Mouse (Mus musculus): ENCODE measurements around the gene Haus7.
A peak's percentile ranks its signal among the peaks of the same experiment; 100 is the strongest.
"Not testable (repeated sequence)": the region's sequence is repeated elsewhere in the genome, so short reads cannot be mapped to it uniquely, and the experiment has no call there.

Gene Haus7

GRCm38 (mm10) chrX:73458877-73459392, at the start of gene Haus7:
Gene Haus7, minus strand, starts transcription at chrX:73459044.
- peak; percentile 89 to 91 for DNase-seq (ENCODE audit: low spot score in 2 of 2)

DNA sequence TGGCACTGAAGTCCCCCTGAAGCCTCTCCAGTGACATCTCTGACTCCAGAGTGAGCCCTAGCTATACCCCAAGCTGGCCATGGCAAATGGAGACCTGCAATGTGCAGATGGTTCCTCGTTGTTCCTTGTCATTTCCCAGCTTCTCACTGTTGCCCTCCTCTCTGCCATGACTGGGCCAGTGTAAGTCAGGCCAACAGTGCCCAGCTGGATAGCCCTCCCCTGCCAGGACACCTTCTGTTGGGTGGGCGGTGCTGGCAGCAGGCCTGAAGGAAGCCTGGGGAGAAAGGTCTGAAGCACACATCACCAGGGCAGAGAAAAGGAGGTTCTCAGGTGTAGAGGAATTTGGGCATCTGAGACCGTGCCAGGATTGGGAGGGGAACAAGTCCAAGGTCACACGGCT, 47.7 kb upstream of the Haus7 start:
- DNase-seq (ENCODE audit: low spot score in 2 of 2), result no peak

DNA sequence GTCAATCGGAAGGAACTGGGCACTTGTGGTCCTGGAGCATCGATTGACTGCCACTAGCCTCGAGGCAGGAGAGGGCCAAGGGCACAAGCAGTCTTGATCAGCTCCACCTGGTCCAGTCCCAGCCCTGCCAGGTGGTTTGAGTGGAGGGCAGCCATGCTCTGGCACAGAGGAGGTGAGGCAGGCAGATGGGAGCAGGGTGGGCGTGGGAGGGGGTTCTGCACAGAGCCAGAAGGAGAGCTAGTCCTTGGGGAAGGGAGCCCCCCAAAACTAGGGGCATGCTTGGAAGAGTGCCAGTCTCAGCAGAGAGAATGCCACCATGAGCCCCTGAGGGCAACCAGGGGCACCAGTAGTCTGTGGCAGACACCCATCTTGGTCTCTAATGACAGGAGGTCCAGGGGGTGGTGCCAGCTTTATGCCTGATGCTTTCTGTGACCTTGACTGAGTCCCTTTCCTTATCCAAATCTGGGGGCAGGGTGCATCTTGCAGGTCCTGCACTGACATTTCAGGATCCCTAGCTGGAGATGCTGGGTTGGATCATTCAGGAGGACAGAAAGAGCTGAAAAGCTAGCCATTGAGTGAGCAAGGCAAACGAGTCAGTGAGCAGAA, 46.4 kb upstream of the Haus7 start:
- no peak for DNase-seq (ENCODE audit: low spot score in 2 of 2)

GRCm38 (mm10) chrX:73496746-73497145, 37.9 kb upstream of the Haus7 start:
- no peak for DNase-seq (ENCODE audit: low spot score in 2 of 2)

GRCm38 (mm10) chrX:73493567-73493966, 34.7 kb upstream of the Haus7 start:
- DNase-seq (ENCODE audit: low spot score in 2 of 2), result not testable (repeated sequence)

DNA sequence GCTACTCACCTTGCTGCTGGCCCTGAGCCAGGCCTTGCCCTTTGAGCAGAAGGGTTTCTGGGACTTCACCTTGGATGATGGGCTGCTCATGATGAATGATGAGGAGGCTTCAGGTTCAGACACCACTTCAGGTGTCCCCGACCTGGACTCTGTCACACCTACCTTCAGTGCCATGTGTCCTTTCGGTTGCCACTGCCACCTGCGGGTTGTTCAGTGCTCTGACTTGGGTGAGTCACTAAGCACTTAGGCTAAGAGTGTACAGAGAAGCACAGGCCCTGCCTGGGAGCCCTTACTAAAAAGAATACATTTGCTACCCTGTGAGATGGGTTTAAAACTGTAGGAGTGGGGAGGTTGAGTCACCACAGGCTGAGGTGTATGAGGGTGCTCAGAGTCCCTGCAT, 32.0 kb upstream of the Haus7 start:
- no peak for DNase-seq (ENCODE audit: low spot score in 2 of 2)

GRCm38 (mm10) chrX:73490186-73490585, 31.3 kb upstream of the Haus7 start:
- DNase-seq (ENCODE audit: low spot score in 2 of 2), result no peak

- DNase-seq (ENCODE audit: low spot score in 2 of 2), result no peak
These were observed 28.1 kb upstream of the Haus7 start for GRCm38 (mm10) chrX:73486920-73487319.

DNA sequence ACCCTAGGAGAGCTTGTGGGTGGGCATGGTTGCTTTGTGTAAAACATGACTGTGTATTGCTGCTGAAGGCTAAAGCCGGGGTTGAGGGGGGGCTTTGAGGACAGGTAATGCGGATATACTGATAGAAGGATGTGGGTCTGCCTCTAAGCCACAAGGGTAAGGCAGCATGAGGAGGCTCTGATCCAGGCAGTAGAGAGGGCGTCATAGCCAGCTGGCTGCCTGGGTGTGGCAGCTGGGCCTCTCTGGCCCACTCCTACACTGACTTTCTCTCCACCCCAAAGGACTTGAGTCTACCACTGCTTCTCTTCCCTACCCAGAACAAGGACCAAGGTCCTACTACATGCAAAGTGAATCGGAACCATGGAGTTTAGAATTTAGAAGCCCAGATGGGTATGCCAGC, 26.0 kb upstream of the Haus7 start:
- no peak for DNase-seq (ENCODE audit: low spot score in 2 of 2)

GRCm38 (mm10) chrX:73484076-73484475, 25.2 kb upstream of the Haus7 start:
- no peak for DNase-seq (ENCODE audit: low spot score in 2 of 2)

GRCm38 (mm10) chrX:73483484-73483810, 24.6 kb upstream of the Haus7 start, which contains the start of gene Bgn:
Gene Bgn, plus strand, starts transcription at chrX:73483602.
- no peak for DNase-seq (ENCODE audit: low spot score in 2 of 2)

DNA sequence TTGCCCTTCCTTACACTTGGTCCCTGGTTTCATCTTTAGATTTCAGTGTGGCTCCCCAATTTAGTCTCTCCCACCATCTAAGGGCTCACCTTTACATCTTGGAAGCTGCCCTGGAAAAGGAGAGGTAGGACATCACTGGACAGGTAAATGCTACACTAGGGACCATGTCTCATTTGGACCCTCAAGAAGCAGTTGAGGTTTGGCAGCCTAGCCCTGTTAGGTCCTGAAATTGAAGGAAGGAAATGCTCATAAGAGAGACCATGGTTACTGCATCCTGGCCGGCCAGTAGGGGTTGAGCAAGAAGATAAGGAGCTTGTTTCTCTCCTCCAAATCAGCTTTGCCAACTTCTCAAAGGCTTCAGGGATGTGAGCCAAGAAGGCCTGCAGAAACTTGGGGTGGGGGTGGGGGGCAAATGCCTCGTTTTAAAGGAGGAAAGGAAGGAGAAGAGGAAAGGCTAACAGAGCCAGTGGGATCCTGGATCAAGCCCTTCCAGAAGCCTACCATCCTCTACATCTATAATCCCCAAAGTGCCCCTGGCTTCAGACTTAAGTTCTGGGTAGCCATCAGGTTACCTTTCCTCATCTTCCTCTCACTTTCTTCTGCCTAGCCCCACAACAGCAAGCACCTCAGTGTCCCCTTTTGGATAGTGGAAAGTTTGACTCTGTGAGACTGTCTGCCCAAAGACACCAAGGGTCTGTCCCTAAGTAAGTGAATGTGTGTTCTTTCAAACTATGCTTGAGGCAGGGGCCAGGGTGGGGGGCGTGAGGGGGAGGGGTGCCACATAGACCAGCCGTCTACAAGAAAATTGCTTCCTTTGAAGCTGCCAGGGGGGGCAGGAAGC, 24.0 kb upstream of the Haus7 start:
- no peak for DNase-seq (ENCODE audit: low spot score in 2 of 2)

DNA sequence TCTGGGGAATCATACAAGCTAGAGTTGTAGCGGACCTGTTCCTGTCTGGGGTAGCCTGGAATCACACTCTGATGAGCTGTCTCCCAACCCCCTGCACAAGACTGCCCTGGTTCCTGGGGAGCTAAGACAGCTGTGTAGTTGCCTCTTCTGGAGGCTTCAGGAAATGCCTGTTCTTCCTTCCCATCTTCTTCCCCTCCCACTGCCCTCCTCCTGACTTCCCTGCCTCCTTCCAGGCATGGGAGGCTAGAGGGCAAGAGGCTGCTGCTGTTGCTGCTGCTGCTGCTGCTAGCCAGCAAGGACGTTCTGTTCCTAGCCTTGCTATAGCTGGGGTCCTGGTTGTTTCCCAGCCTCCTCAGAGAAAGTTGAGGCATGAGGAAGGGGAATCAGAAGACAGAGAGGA, 21.5 kb upstream of the Haus7 start:
- no peak for DNase-seq (ENCODE audit: low spot score in 2 of 2)

DNA sequence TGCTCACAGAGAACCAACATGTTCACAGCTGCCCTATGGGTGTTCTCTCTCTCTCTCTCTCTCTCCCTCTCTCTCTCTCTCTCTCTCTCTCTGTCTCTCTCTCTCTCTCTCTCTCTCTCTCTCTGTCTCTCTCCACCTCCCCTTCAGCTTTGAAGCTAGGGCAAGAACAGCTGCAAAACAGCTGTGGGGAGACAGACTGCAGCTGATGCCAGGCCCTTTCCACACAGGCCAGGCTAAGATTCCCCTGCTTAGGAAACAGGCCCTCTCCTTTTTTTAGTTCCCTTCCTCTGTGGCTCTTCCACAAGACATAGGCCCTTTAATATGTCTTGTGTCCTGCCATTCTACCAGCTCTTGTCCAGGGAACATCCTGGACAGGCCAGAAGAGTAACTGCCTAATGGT, 20.8 kb upstream of the Haus7 start:
- no peak for DNase-seq (ENCODE audit: low spot score in 2 of 2)

DNA sequence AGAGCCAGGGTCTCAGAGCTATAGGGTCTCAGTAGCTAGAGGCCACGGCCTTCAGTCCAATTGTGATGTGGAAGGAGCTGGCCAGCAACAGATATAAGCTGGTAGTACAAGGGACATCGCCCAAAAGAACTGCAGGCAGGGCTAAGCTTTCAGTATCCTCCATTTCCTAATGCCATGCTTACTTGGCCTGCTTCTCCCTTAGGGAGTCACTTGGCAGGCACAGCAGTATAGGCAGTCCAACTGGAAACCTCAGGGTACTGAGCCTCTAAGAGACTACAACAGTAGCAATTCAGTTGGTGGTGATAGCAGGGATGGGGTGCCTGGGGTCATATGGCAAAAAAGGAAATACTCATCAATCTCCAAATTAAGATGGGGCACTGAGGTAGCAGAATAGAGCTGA, 18.7 kb upstream of the Haus7 start:
- no peak for DNase-seq (ENCODE audit: low spot score in 2 of 2)

GRCm38 (mm10) chrX:73476621-73477020, 17.8 kb upstream of the Haus7 start:
- DNase-seq (ENCODE audit: low spot score in 2 of 2), result peak in 1 of 2 experiments; percentile 50

- no peak for DNase-seq (ENCODE audit: low spot score in 2 of 2)
These were observed 16.9 kb upstream of the Haus7 start for GRCm38 (mm10) chrX:73475658-73476256.

DNA sequence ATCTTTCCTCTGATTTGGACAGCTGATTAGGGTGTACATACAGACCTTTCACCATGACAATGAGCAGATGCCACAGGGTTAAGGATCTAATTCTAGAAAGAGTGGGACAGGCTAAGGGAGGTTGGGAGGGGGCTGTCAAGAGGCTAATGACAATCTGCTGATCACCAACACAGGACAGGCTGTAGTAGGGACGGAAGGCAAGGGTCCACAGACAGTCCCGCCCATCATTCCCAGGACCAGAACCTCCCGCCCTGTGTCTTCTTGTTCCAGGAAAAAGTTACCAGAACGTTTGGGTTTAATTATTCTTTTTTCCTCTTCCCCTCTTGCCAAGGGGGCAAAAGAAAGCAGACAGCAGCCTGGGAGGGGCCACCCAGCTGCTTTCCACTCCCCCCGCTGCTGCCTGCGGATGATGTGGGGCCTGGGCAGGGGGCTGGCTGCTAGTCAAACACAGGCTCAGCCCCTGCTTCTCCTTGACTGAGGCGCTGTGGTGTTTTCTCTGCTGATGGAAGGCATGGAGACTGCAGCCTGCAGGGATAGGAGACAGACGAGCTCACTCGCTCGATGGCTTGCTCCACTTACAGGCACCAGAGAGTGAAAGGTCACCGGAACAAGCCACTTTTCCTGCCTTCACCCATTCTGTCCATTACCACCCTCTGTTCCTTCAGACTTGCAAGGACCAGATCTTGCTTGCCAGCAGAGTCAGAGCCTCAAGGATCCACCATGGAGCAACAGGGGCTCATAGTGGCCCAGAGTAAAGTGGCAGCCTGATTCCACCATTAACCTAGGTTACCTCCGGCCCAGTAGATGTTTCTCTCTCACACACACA, 15.7 kb upstream of the Haus7 start:
- DNase-seq (ENCODE audit: low spot score in 2 of 2), result peak in 1 of 2 experiments; percentile 57

GRCm38 (mm10) chrX:73471764-73472163, 12.9 kb upstream of the Haus7 start:
- no peak for DNase-seq (ENCODE audit: low spot score in 2 of 2)

GRCm38 (mm10) chrX:73468752-73469151, 9.9 kb upstream of the Haus7 start:
- DNase-seq (ENCODE audit: low spot score in 2 of 2), result no peak

- no peak for DNase-seq (ENCODE audit: low spot score in 2 of 2)
These were observed 9.5 kb upstream of the Haus7 start for GRCm38 (mm10) chrX:73468330-73468729.

Measured in urinary bladder, postnatal 4 days (tissue).